In genomic region chr17:11931641-11932040, GRCm38 (mm10) we compare ENCODE assay signal across 22 mouse cellular contexts.
DNase-seq lines count a peak whose midpoint lies in the region; ATAC-seq and TF ChIP-seq lines count a peak whose summit lies in the region.
"Had no signal": no experiment of that assay in that cellular context is flagged by ENCODE, and none has a peak within 500 bp of the region (broad histone marks: within the 10 kb centered on the region; RNA-seq: fewer than 3 reads in every experiment).

No protein-coding gene starts in this region.

- DNase-seq in heart, adult 11 months, result peak; percentile 57
- DNase-seq in heart, embryonic 10.5 days (ENCODE audit: low spot score), result peak; percentile 35
- no peak for DNase-seq in heart, adult 18-20 months
- DNase-seq in kidney, adult 2 months, result peak; percentile 15
- DNase-seq in kidney, adult 11 months, result no peak
- DNase-seq in midbrain, embryonic 11.5 days (ENCODE audit: low spot score, missing footprints), result peak; percentile 57
- DNase-seq in midbrain, postnatal 0 days (ENCODE audit: low spot score), result no peak
- DNase-seq: adrenal gland, adult 2 months; adrenal gland, adult 8-10 months; adrenal gland, postnatal 10 days; adrenal gland, postnatal 14 days; adrenal gland, postnatal 25 days; adrenal gland, postnatal 36 days; B cell, adult 2 months; cerebellum, adult 11 months; cerebellum, adult 11-12 months had no signal

- H3K36me3 ChIP-seq in heart, embryonic 12.5 days, result no peaks in the 10 kb centered on the region
- H3K36me3 ChIP-seq in heart, embryonic 10.5 days, result no peaks in the 10 kb centered on the region
- no peaks in the 10 kb centered on the region for H3K36me3 ChIP-seq in kidney, adult 2 months (ENCODE audit: control insufficient read depth, insufficient read depth, low read length)
- H3K36me3 ChIP-seq in midbrain, embryonic 11.5 days (ENCODE audit: control insufficient read depth, insufficient read depth, low read length), result no peaks in the 10 kb centered on the region
- H3K36me3 ChIP-seq in midbrain, postnatal 0 days (ENCODE audit: insufficient read depth, low read length), result no peaks in the 10 kb centered on the region
- H3K36me3 ChIP-seq: G1E had no signal

- no peak for ATAC-seq in heart, embryonic 12.5 days (ENCODE audit: insufficient number of reproducible peaks, low FRiP score)
- ATAC-seq in midbrain, embryonic 11.5 days (ENCODE audit: low FRiP score), result no peak
- ATAC-seq in midbrain, postnatal 0 days (ENCODE audit: low FRiP score), result no peak
- ATAC-seq: activated CD4-positive, CD25-positive, alpha-beta regulatory T cell, adult 4 months; CD4-positive, CD25-positive, alpha-beta regulatory T cell, adult 4 months; Patski had no signal

- 86% methylated on average over 4 of the region's 4 CpGs for WGBS in heart, embryonic 12.5 days
- 83% methylated on average over 4 of the region's 4 CpGs for WGBS in heart, embryonic 10.5 days
- WGBS in kidney, adult 2 months, result 93% methylated on average over 4 of the region's 4 CpGs
- WGBS in midbrain, embryonic 11.5 days, result 94% methylated on average over 4 of the region's 4 CpGs
- 90% methylated on average over 4 of the region's 4 CpGs for WGBS in midbrain, postnatal 0 days

- no peaks in the 10 kb centered on the region for H3K4me1 ChIP-seq in heart, embryonic 12.5 days (replicated peaks)
- H3K4me1 ChIP-seq in heart, embryonic 10.5 days, result no peaks in the 10 kb centered on the region
- peaks cover 2% of the 10 kb centered on the region; the same call in 1 of the 2 replicates for H3K4me1 ChIP-seq in kidney, adult 2 months (ENCODE audit: control insufficient read depth, insufficient read depth, low read length)
- H3K4me1 ChIP-seq in midbrain, embryonic 11.5 days (ENCODE audit: control insufficient read depth, insufficient read depth, low read length), result no peaks in the 10 kb centered on the region
- no peaks in the 10 kb centered on the region for H3K4me1 ChIP-seq in midbrain, postnatal 0 days (ENCODE audit: insufficient read depth, low read length)

- H3K27ac ChIP-seq in heart, embryonic 12.5 days (ENCODE audit: poor library complexity, severe bottlenecking), result no peak overlapping the region
- no peak overlapping the region for H3K27ac ChIP-seq in heart, embryonic 10.5 days
- H3K27ac ChIP-seq in kidney, adult 2 months (ENCODE audit: insufficient read depth, low read depth, low read length), result no peak overlapping the region
- no peak overlapping the region for H3K27ac ChIP-seq in midbrain, embryonic 11.5 days (ENCODE audit: low read depth, low read length)
- H3K27ac ChIP-seq in midbrain, postnatal 0 days (ENCODE audit: low read depth, low read length), result no peak overlapping the region

- no peak for TF ChIP-seq CTCF in kidney, adult 2 months (conservative IDR thresholded peaks at IDR 0.05; ENCODE audit: insufficient read depth, insufficient read length, low read depth, low read length)
- TF ChIP-seq CTCF in midbrain, postnatal 0 days (IDR thresholded peaks at IDR 0.05), result no peak

- 0 out of 2 replicates have a peak, but pooled peaks cover 3% of the 10 kb centered on the region for H3K27me3 ChIP-seq in heart, embryonic 12.5 days (replicated peaks)
- no peaks in the 10 kb centered on the region; the same call in 1 of the 2 replicates for H3K27me3 ChIP-seq in heart, embryonic 10.5 days (ENCODE audit: insufficient read depth, poor library complexity, severe bottlenecking)
- no peaks in the 10 kb centered on the region for H3K27me3 ChIP-seq in kidney, adult 2 months (replicated peaks; ENCODE audit: control insufficient read depth, insufficient read depth, low read length)
- H3K27me3 ChIP-seq in midbrain, embryonic 11.5 days (ENCODE audit: control insufficient read depth, insufficient read depth, low read length), result no peaks in the 10 kb centered on the region
- no peaks in the 10 kb centered on the region for H3K27me3 ChIP-seq in midbrain, postnatal 0 days (ENCODE audit: insufficient read depth, low read length)
- H3K27me3 ChIP-seq: CH12.LX, Patski had no signal

- no peak overlapping the region for H3K9ac ChIP-seq in heart, embryonic 12.5 days
- H3K9ac ChIP-seq in midbrain, embryonic 11.5 days (ENCODE audit: low read length), result no peak overlapping the region
- no peak overlapping the region for H3K9ac ChIP-seq in midbrain, postnatal 0 days (replicated peaks; ENCODE audit: low read length, poor library complexity, severe bottlenecking)

- peaks cover 5% of the 10 kb centered on the region for H3K9me3 ChIP-seq in heart, embryonic 12.5 days (replicated peaks)
- no peaks in the 10 kb centered on the region for H3K9me3 ChIP-seq in heart, embryonic 10.5 days
- H3K9me3 ChIP-seq in midbrain, embryonic 11.5 days (ENCODE audit: control insufficient read depth, low read length), result no peaks in the 10 kb centered on the region
- no peaks in the 10 kb centered on the region for H3K9me3 ChIP-seq in midbrain, postnatal 0 days (ENCODE audit: low read length)
- H3K9me3 ChIP-seq: G1E had no signal

- no peak overlapping the region for H3K4me3 ChIP-seq in heart, embryonic 12.5 days
- no peak overlapping the region for H3K4me3 ChIP-seq in heart, embryonic 10.5 days
- no peak overlapping the region for H3K4me3 ChIP-seq in kidney, adult 2 months (ENCODE audit: insufficient read depth, low read depth, low read length)
- no peak overlapping the region for H3K4me3 ChIP-seq in midbrain, embryonic 11.5 days (ENCODE audit: low read depth, low read length)
- H3K4me3 ChIP-seq in midbrain, postnatal 0 days (ENCODE audit: low read depth, low read length), result no peak overlapping the region

- no peak for TF ChIP-seq POLR2A in kidney, adult 2 months (IDR thresholded peaks at IDR 0.05; ENCODE audit: low read depth, low read length)

- H3K4me2 ChIP-seq in heart, embryonic 12.5 days, result no peak overlapping the region
- H3K4me2 ChIP-seq in midbrain, embryonic 11.5 days, result no peak overlapping the region
- H3K4me2 ChIP-seq in midbrain, postnatal 0 days (ENCODE audit: low read depth, low read length, poor library complexity, severe bottlenecking), result no peak overlapping the region

Comparison
In these comparisons a context has a peak if more than half of its experiments do, and no peak if none do; other contexts are left out.
1. DNase-seq: peak in heart, adult 11 months (single experiment), heart, embryonic 10.5 days (single experiment), kidney, adult 2 months (single experiment) and midbrain, embryonic 11.5 days (single experiment); none in heart, adult 18-20 months (0 of 2), kidney, adult 11 months (single experiment) and midbrain, postnatal 0 days (single experiment).